Mouse (Mus musculus) CH12.LX (cell line): Measurements from ENCODE around the gene Nhsl2.

Source experiments
- CTCF ChIP-seq, 2 experiments: IDR thresholded peaks in 1 of 2; conservative IDR thresholded peaks in 1 of 2; 2 replicates each; pipeline ENCODE4 v1.5.1; 2011 to 2012; ENCODE audit warnings: low read depth in 2 of 2, low read length in 2 of 2, improper control_type of control experiment in 1 of 2, inconsistent platforms in 1 of 2, mild to moderate bottlenecking in 1 of 2, moderate library complexity in 1 of 2
- E2F4 ChIP-seq: IDR thresholded peaks from 2 replicates; pipeline ENCODE4 v1.6.1; 2011; ENCODE audit warnings: low read depth, low read length, improper control_type of control experiment; ENCODE audit not compliant: insufficient replicate concordance
- ELF1 ChIP-seq: IDR thresholded peaks from 2 replicates; pipeline ENCODE4 v1.6.1; 2014; ENCODE audit warnings: low read depth, mild to moderate bottlenecking, inconsistent platforms, low read length, improper control_type of control experiment
- EP300 ChIP-seq: IDR thresholded peaks from 2 replicates; pipeline ENCODE4 v1.6.1; 2011; ENCODE audit warnings: low read length, improper control_type of control experiment
- ETS1 ChIP-seq: conservative IDR thresholded peaks from 2 replicates; pipeline ENCODE4 v1.6.1; 2012; ENCODE audit warnings: low read depth, mild to moderate bottlenecking, inconsistent platforms, low read length, improper control_type of control experiment, moderate library complexity
- KAT2A ChIP-seq: IDR thresholded peaks from 2 replicates; pipeline ENCODE4 v1.6.1; 2012; ENCODE audit warnings: low read length, improper control_type of control experiment, inconsistent platforms; ENCODE audit not compliant: insufficient replicate concordance
- MAZ ChIP-seq: IDR thresholded peaks from 2 replicates; pipeline ENCODE4 v1.6.1; 2012; ENCODE audit warnings: low read depth, mild to moderate bottlenecking, inconsistent platforms, low read length, improper control_type of control experiment, moderate library complexity
- MXI1 ChIP-seq: IDR thresholded peaks from 2 replicates; pipeline ENCODE4 v1.6.1; 2011; ENCODE audit warnings: mild to moderate bottlenecking, low read depth, low read length, improper control_type of control experiment
- POLR2A ChIP-seq: IDR thresholded peaks from 2 replicates; pipeline ENCODE4 v1.6.1; 2011; ENCODE audit warnings: low read depth, mild to moderate bottlenecking, improper control_type of control experiment, low read length
- POLR2AphosphoS2 ChIP-seq: IDR thresholded peaks from 2 replicates; pipeline ENCODE4 v1.6.1; 2011; ENCODE audit warnings: low read depth, low read length, improper control_type of control experiment
- RAD21 ChIP-seq: IDR thresholded peaks from 2 replicates; pipeline ENCODE4 v1.6.1; 2011; ENCODE audit warnings: low read depth, mild to moderate bottlenecking, low read length, improper control_type of control experiment, moderate library complexity
- RCOR1 ChIP-seq: conservative IDR thresholded peaks from 2 replicates; pipeline ENCODE4 v1.6.1; 2012; ENCODE audit warnings: low read depth, mild to moderate bottlenecking, inconsistent platforms, low read length, improper control_type of control experiment
- SMC3 ChIP-seq: IDR thresholded peaks from 2 replicates; pipeline ENCODE4 v1.6.1; 2011; ENCODE audit warnings: low read depth, low read length, improper control_type of control experiment
- USF1 ChIP-seq: IDR thresholded peaks from 2 replicates; pipeline ENCODE4 v1.6.1; 2014; ENCODE audit warnings: low read depth, mild to moderate bottlenecking, inconsistent platforms, low read length, improper control_type of control experiment

- TF ChIP-seq EP300 (no peak), E2F4 (no peak), CTCF (conservative IDR thresholded peaks at IDR 0.05 in 1 of 2, IDR thresholded peaks at IDR 0.05 in 1 of 2; ENCODE audit: low read depth in 2 of 2, low read length in 2 of 2) (no peak), MXI1 (no peak), KAT2A (no peak), POLR2AphosphoS2 (no peak), ETS1 (no peak), RAD21 (no peak), POLR2A (no peak), ELF1 (no peak), SMC3 (no peak), USF1 (no peak), RCOR1 (no peak), MAZ (no peak)
Observed at GRCm38 (mm10) chrX:102007935-102008334, 158.8 kb downstream of the Nhsl2 start.
